Mouse (Mus musculus) layer of hippocampus, postnatal 36 days (tissue): ENCODE measurements around the gene Gm2244. TPM values are rescaled to one million over a fixed set of nuclear protein-coding genes. Genes with fewer than 3 reads are reported as not detected.
A peak's percentile ranks its signal among the peaks of the same experiment; 100 is the strongest.
"Not testable (repeated sequence)": the region's sequence is repeated elsewhere in the genome, so short reads cannot be mapped to it uniquely, and the experiment has no call there.

ENCODE experiments used
- DNase-seq, 2 experiments: peaks; one replicate each; pipeline ENCODE4 v3.0.0; 2022
- total RNA-seq, 2 experiments: library from RNA; stranded (reverse); gene quantifications; 2 replicates each; pipeline ENCODE4 v1.2.3; 2021

The Gm2244 gene
- total RNA-seq = not detected

- DNase-seq = not testable (repeated sequence)
These were observed at the start of gene Gm2244 for GRCm38 (mm10) chr14:19549863-19550262. Gene Gm2244, minus strand, starts transcription at chr14:19549963.

GRCm38 (mm10) chr14:19584804-19585667 is 35.3 kb upstream of the Gm2244 start, which contains the start of gene Gm2237:
Gene Gm2237, minus strand, starts transcription at chr14:19585135.
- peak; percentile 9 to 11 for DNase-seq

Other genes with a start within 250 kb of the Gm2244 start
- not detected for gene Gm21738, start 131.0 kb downstream of the Gm2244 start, total RNA-seq
- gene Gm2237, start 35.2 kb upstream of the Gm2244 start, total RNA-seq = 1 to 10 TPM; 6.0 to 7.1 TPM
- not detected for gene Gm5458, start 52.6 kb upstream of the Gm2244 start, total RNA-seq
- 1 to 10 TPM; 4.1 to 5.2 TPM for gene Nid2, start 201.3 kb upstream of the Gm2244 start, total RNA-seq